Mouse (Mus musculus) c-Kit-negative CD71-positive TER-119-positive erythroid progenitor cells, embryonic 14.5 days (primary cell): ENCODE data around the gene Mtx2.

Experiments used
- DNase-seq: peaks from one replicate; pipeline ENCODE4 v3.0.0-alpha.2; 2013; ENCODE audit warnings: low read depth, low spot score

Mtx2 gene

DNA sequence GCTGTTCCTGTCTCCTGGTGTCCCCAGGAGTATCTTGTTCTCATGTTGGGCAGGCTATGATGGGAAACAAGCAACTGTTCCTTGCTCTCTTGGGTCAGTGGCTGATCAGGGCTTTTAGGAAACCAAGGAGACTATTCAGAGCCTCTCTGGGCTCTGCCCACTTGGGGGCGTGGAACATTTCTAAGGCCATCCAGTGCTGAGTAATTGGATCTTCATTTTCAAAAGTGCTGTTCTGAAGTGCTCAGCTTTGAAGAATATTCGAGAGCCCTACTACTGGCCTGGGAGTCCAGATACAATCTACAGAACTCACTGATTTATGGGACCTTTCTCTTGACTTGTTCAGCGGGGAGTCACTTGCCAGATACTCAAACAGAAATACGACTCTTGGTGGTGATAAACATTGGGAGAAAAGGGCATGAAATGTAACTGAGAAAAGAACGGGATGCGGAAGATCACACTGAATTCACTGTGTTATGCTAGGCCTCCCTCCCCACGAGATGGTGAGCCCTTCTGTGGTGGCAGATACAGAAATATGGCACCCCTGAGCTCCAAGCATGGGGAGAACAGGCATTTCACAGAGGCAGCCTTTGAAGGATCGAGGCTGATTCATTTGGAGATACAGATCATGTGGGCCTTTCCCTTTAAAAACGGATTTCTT, 92.4 kb downstream of the Mtx2 start:
- DNase-seq = no peak

DNA sequence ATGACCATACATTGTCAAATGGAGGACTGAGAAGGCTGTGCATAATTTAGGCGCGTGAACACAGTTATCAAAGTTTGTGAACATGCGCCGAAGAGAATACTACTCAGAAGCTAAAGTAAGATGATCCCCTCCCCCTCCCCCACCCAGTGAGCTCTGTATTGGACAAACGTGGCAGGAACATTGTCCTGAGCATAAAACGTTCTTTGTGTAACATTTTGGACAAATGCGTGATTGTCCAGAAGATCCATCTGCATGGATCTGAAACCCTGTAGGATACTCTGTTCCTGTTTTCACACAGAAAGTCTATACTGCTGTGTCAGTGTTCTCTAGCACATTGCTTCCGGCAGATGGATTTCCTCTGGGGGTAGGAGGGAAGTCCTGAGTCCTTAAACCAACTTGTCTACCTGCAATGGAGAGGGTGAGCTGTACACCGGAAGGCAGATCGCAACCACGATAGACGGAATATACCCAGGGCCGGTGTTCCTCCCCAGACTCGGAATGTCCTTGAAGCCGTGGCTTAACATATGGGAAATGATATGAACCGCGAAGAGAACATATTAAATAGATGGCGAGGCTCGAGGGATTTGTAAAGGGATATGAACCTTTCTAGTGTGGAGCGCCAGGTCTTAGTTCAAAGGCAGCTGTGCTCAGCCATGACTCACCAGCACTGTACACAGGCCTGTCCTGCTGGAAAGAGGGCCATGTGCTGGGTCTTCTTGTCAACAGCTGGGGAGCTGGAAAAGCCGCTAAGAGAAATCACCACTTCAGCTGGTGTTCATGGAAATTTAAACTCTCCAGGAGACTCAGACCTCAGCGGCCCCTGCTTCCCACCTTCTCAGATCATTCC, 100.6 kb downstream of the Mtx2 start:
- no peak for DNase-seq
